Mouse (Mus musculus) forebrain, embryonic 12.5 days (tissue): Measurements from ENCODE around the gene Igf2bp1. TPM values are rescaled to one million over a fixed set of nuclear protein-coding genes. Genes with fewer than 3 reads are reported as not detected.
A peak's percentile ranks its signal among the peaks of the same experiment; 100 is the strongest.

Experiments
- ATAC-seq: fragments of 200-750 bp; cut with Nextera tagmentation; 2 replicates; pipeline ENCODE4 v1.8.0; 2017; ENCODE audit warnings: moderate TSS enrichment; ENCODE audit not compliant: low FRiP score
- H3K27ac ChIP-seq: fragments of 300-500 bp; sonication (generic); 2 replicates; pipeline ENCODE4 v1.5.1; 2016; ENCODE audit warnings: mild to moderate bottlenecking
- H3K27me3 ChIP-seq: fragments of 300-500 bp; sonication (generic); 2 replicates; pipeline ENCODE4 v1.6.1; 2016; ENCODE audit warnings: mild to moderate bottlenecking
- H3K36me3 ChIP-seq: fragments of 300-500 bp; sonication (generic); replicated peaks from 2 replicates; pipeline ENCODE4 v1.6.1; 2016; ENCODE audit warnings: mild to moderate bottlenecking
- H3K4me1 ChIP-seq: fragments of 300-500 bp; sonication (generic); 2 replicates; pipeline ENCODE4 v1.6.1; 2016
- H3K4me2 ChIP-seq: fragments of 300-500 bp; sonication (generic); 2 replicates; pipeline ENCODE4 v1.6.1; 2016; ENCODE audit warnings: mild to moderate bottlenecking, moderate library complexity
- H3K4me3 ChIP-seq: fragments of 300-500 bp; sonication (generic); replicated peaks from 2 replicates; pipeline ENCODE4 v1.5.1; 2016; ENCODE audit warnings: mild to moderate bottlenecking
- H3K9ac ChIP-seq: fragments of 300-500 bp; sonication (generic); 2 replicates; pipeline ENCODE4 v1.6.1; 2016; ENCODE audit warnings: mild to moderate bottlenecking
- H3K9me3 ChIP-seq: fragments of 300-500 bp; sonication (generic); 2 replicates; pipeline ENCODE4 v1.6.1; 2016
- WGBS: fragments of 180-500 bp; shearing (Covaris S2); methylation state at CpG from one replicate; pipeline ENCODE4 v1.1.7; 2016; 5-methylcytosine and 5-hydroxymethylcytosine counted together
- polyA plus RNA-seq: library from polyadenylated mRNA; unstranded; fragments of >200 nt; fragmentation: Nextera tagmentation; extraction: Ambion mirVana; gene quantifications from 2 replicates; pipeline ENCODE4 v1.2.1, GENCODE M21; 2016

Gene Igf2bp1
- 97.9 and 103 TPM in 2 replicates for polyA plus RNA-seq

GRCm38 (mm10) chr11:96005403-96006271 is at the start of gene Igf2bp1:
Gene Igf2bp1 (minus strand): TSS chr11:96005940.
- Histone ChIP-seq H3K4me3 (peak within 1 kb of the TSS; percentile 96), H3K27me3 (no peaks in the 10 kb centered on the region), H3K9ac (peak within 1 kb of the TSS; percentile 94), H3K27ac (peak within 1 kb of the TSS; percentile 99), H3K9me3 (no peaks in the 10 kb centered on the region), H3K36me3 (no peaks in the 10 kb centered on the region), H3K4me1 (peaks cover 31% of the 10 kb centered on the region), H3K4me2 (peak within 1 kb of the TSS; percentile 81)
- WGBS: under 1% methylated on average over 66 of the region's 74 CpGs
- ATAC-seq: peak; percentile 67

- Histone ChIP-seq H3K9ac (no peak overlapping the region), H3K27me3 (no peaks in the 10 kb centered on the region), H3K27ac (no peak overlapping the region), H3K36me3 (peaks cover 94% of the 10 kb centered on the region), H3K9me3 (no peaks in the 10 kb centered on the region), H3K4me2 (no peak overlapping the region), H3K4me1 (no peaks in the 10 kb centered on the region), H3K4me3 (no peak overlapping the region)
- 93% methylated on average over 3 of the region's 3 CpGs for WGBS
- ATAC-seq: no peak
These were observed 45.1 kb upstream of the Igf2bp1 start for GRCm38 (mm10) chr11:96050854-96051253.

- Histone ChIP-seq H3K27ac (no peak overlapping the region), H3K4me3 (no peak overlapping the region), H3K9ac (no peak overlapping the region), H3K4me2 (no peak overlapping the region), H3K9me3 (no peaks in the 10 kb centered on the region), H3K4me1 (no peaks in the 10 kb centered on the region), H3K27me3 (no peaks in the 10 kb centered on the region), H3K36me3 (peaks cover 91% of the 10 kb centered on the region)
- no peak for ATAC-seq
- 75% methylated on average over 4 of the region's 4 CpGs for WGBS
These were observed 44.2 kb upstream of the Igf2bp1 start for GRCm38 (mm10) chr11:96049939-96050338.

GRCm38 (mm10) chr11:96047469-96048373 is 42.0 kb upstream of the Igf2bp1 start:
- H3K27me3 ChIP-seq: no peaks in the 10 kb centered on the region
- H3K36me3 ChIP-seq: peaks cover 83% of the 10 kb centered on the region
- no peaks in the 10 kb centered on the region for H3K4me1 ChIP-seq
- no peak overlapping the region for H3K9ac ChIP-seq
- WGBS: 88% methylated on average over 4 of the region's 4 CpGs
- H3K4me3 ChIP-seq: no peak overlapping the region
- no peak overlapping the region for H3K4me2 ChIP-seq
- H3K9me3 ChIP-seq: no peaks in the 10 kb centered on the region
- no peak overlapping the region for H3K27ac ChIP-seq
- ATAC-seq: no peak

GRCm38 (mm10) chr11:96046793-96047192 is 41.1 kb upstream of the Igf2bp1 start:
- H3K36me3 ChIP-seq: peaks cover 77% of the 10 kb centered on the region
- H3K27ac ChIP-seq: no peak overlapping the region
- no peaks in the 10 kb centered on the region for H3K4me1 ChIP-seq
- H3K9ac ChIP-seq: no peak overlapping the region
- H3K4me3 ChIP-seq: no peak overlapping the region
- no peaks in the 10 kb centered on the region for H3K9me3 ChIP-seq
- no peaks in the 10 kb centered on the region for H3K27me3 ChIP-seq
- no peak for ATAC-seq
- WGBS: 88% methylated on average over 2 of the region's 2 CpGs
- no peak overlapping the region for H3K4me2 ChIP-seq

GRCm38 (mm10) chr11:96046028-96046427 is 40.3 kb upstream of the Igf2bp1 start:
- no peak for ATAC-seq
- no peaks in the 10 kb centered on the region for H3K27me3 ChIP-seq
- 88% methylated on average over 8 of the region's 8 CpGs for WGBS
- H3K9ac ChIP-seq: no peak overlapping the region
- no peaks in the 10 kb centered on the region for H3K9me3 ChIP-seq
- no peak overlapping the region for H3K4me3 ChIP-seq
- no peak overlapping the region for H3K27ac ChIP-seq
- peaks cover 73% of the 10 kb centered on the region for H3K36me3 ChIP-seq
- H3K4me1 ChIP-seq: no peaks in the 10 kb centered on the region
- no peak overlapping the region for H3K4me2 ChIP-seq

- Histone ChIP-seq H3K27ac (no peak overlapping the region), H3K9me3 (no peaks in the 10 kb centered on the region), H3K4me2 (no peak overlapping the region), H3K4me3 (no peak overlapping the region), H3K4me1 (no peaks in the 10 kb centered on the region), H3K27me3 (no peaks in the 10 kb centered on the region), H3K36me3 (peaks cover 67% of the 10 kb centered on the region), H3K9ac (no peak overlapping the region)
- 88% methylated on average over 11 of the region's 11 CpGs for WGBS
- no peak for ATAC-seq
These were observed 39.2 kb upstream of the Igf2bp1 start for GRCm38 (mm10) chr11:96044803-96045567.

- Histone ChIP-seq H3K9me3 (no peaks in the 10 kb centered on the region), H3K4me1 (peaks cover 15% of the 10 kb centered on the region), H3K4me2 (no peak overlapping the region), H3K9ac (no peak overlapping the region), H3K36me3 (peaks cover 29% of the 10 kb centered on the region), H3K4me3 (no peak overlapping the region), H3K27me3 (no peaks in the 10 kb centered on the region), H3K27ac (no peak overlapping the region)
- no peak for ATAC-seq
- WGBS: 100% methylated on average over 1 of the region's 1 CpGs
These were observed 32.8 kb upstream of the Igf2bp1 start for GRCm38 (mm10) chr11:96038560-96038959.

GRCm38 (mm10) chr11:96037499-96037898 is 31.8 kb upstream of the Igf2bp1 start:
- WGBS: 91% methylated on average over 5 of the region's 5 CpGs

GRCm38 (mm10) chr11:96035133-96035532 is 29.4 kb upstream of the Igf2bp1 start:
- Histone ChIP-seq H3K4me2 (peak overlapping the region; percentile 98), H3K27ac (peak overlapping the region; percentile 50; the same call in 1 of the 2 replicates), H3K4me1 (peaks cover 15% of the 10 kb centered on the region), H3K9ac (peak overlapping the region; percentile 74), H3K9me3 (no peaks in the 10 kb centered on the region), H3K4me3 (peak overlapping the region; percentile 78), H3K27me3 (0 out of 2 replicates have a peak, but pooled peaks cover 6% of the 10 kb centered on the region), H3K36me3 (peaks cover 14% of the 10 kb centered on the region)
- 10% methylated on average over 6 of the region's 6 CpGs for WGBS
- peak; percentile 23 for ATAC-seq

More at GRCm38 (mm10) chr11:96037499-96037898, 31.8 kb upstream of the Igf2bp1 start:
- no peak for ATAC-seq
- no peak overlapping the region for H3K4me2 ChIP-seq
- H3K27ac ChIP-seq: no peak overlapping the region
- H3K36me3 ChIP-seq: peaks cover 25% of the 10 kb centered on the region
- H3K9ac ChIP-seq: no peak overlapping the region
- H3K27me3 ChIP-seq: no peaks in the 10 kb centered on the region
- H3K9me3 ChIP-seq: no peaks in the 10 kb centered on the region
- H3K4me1 ChIP-seq: peaks cover 15% of the 10 kb centered on the region
- H3K4me3 ChIP-seq: no peak overlapping the region

- Histone ChIP-seq H3K36me3 (peaks cover 10% of the 10 kb centered on the region), H3K27me3 (0 out of 2 replicates have a peak, but pooled peaks cover 11% of the 10 kb centered on the region), H3K27ac (peak within 1 kb of the TSS; percentile 50; the same call in 1 of the 2 replicates), H3K9ac (peak within 1 kb of the TSS; percentile 74), H3K9me3 (no peaks in the 10 kb centered on the region), H3K4me3 (peak within 1 kb of the TSS; percentile 78), H3K4me2 (peak within 1 kb of the TSS; percentile 98), H3K4me1 (peaks cover 15% of the 10 kb centered on the region)
- 1% methylated on average over 29 of the region's 29 CpGs for WGBS
- peak; percentile 75; the same call in 1 of the 2 replicates for ATAC-seq
These were observed 28.9 kb upstream of the Igf2bp1 start, which contains the start of gene Snf8 for GRCm38 (mm10) chr11:96034596-96035052. Gene Snf8 (plus strand): TSS chr11:96034885.
